Mouse (Mus musculus) olfactory bulb, adult 2 months (tissue): ENCODE measurements around the gene Cacna1d. TPM values are rescaled to one million over a fixed set of nuclear protein-coding genes. Genes with fewer than 3 reads are reported as not detected.

Experiments
- H3K27ac ChIP-seq: fragments of 200-500 bp; 2 replicates; pipeline ENCODE4 v1.5.1; 2012; ENCODE audit warnings: low read depth, low read length; ENCODE audit not compliant: insufficient read depth
- H3K4me1 ChIP-seq: fragments of 200-500 bp; 2 replicates; pipeline ENCODE4 v1.6.1; 2012; ENCODE audit warnings: low read length; ENCODE audit not compliant: control insufficient read depth, insufficient read depth
- H3K4me3 ChIP-seq: fragments of 200-500 bp; 2 replicates; pipeline ENCODE4 v1.5.1; 2012; ENCODE audit warnings: mild to moderate bottlenecking, low read depth, low read length, moderate library complexity; ENCODE audit not compliant: insufficient read depth
- CTCF ChIP-seq: fragments of 200-500 bp; IDR thresholded peaks from 2 replicates; pipeline ENCODE4 v1.5.1; 2012; ENCODE audit warnings: low read depth, mild to moderate bottlenecking, low read length, moderate library complexity; ENCODE audit not compliant: insufficient read depth
- POLR2A ChIP-seq: fragments of 200-500 bp; IDR thresholded peaks from 2 replicates; pipeline ENCODE4 v1.6.1; 2012; ENCODE audit warnings: mild to moderate bottlenecking, low read depth, low read length, moderate library complexity; ENCODE audit not compliant: insufficient read depth
- WGBS: fragments of 180-500 bp; shearing (Covaris S2); methylation state at CpG from one replicate; pipeline ENCODE4 v1.1.7; 2018; 5-methylcytosine and 5-hydroxymethylcytosine counted together
- polyA plus RNA-seq: library from polyadenylated mRNA; stranded (reverse); fragments of >200 nt; gene quantifications from 2 replicates; pipeline ENCODE4 v1.2.4, GENCODE M21; 2012; ENCODE audit warnings: low replicate concordance; ENCODE audit not compliant: missing spikeins, insufficient read depth, insufficient read length

The Cacna1d gene
- polyA plus RNA-seq, 1 experiment = 140 TPM

DNA sequence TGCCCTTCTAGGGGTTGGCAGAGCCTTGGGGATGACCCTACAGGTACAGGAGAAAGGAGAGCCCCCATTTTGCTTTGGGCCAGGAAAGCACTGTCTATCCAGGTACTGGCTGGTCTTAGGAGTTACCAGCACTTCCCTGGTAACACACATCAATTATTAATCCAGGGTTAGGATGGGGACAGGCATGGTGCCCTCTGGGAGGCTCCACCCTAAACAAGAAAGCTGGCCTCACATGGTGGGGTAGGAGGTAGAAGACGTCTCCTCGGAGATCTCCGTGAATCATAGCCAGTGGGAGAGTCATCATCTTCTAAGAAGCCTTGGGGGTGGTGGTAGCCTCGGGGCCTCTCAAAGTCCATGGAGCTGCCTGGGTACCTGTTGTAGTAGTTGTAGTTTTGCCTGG is 444.3 kb downstream of the Cacna1d start:
- Histone ChIP-seq H3K4me3 (no peak overlapping the region), H3K27ac (no peak overlapping the region), H3K4me1 (peaks cover 7% of the 10 kb centered on the region; the same call in 1 of the 2 replicates)
- 44% methylated on average over 4 of the region's 4 CpGs for WGBS
- no peak for TF ChIP-seq POLR2A
- TF ChIP-seq CTCF = no peak

- TF ChIP-seq CTCF (no peak), POLR2A (no peak)
- Histone ChIP-seq H3K4me1 (peaks cover 7% of the 10 kb centered on the region; the same call in 1 of the 2 replicates), H3K4me3 (no peak overlapping the region), H3K27ac (no peak overlapping the region)
- WGBS = 86% methylated on average over 8 of the region's 8 CpGs
These were observed 445.5 kb downstream of the Cacna1d start for GRCm38 (mm10) chr14:30045704-30046220.

- H3K27ac ChIP-seq = no peak overlapping the region
- H3K4me3 ChIP-seq = no peak overlapping the region
- TF ChIP-seq CTCF (no peak), POLR2A (no peak)
- peaks cover 7% of the 10 kb centered on the region; the same call in 1 of the 2 replicates for H3K4me1 ChIP-seq
- WGBS = 87% methylated on average over 10 of the region's 10 CpGs
These were observed 446.0 kb downstream of the Cacna1d start for GRCm38 (mm10) chr14:30045239-30045638.

DNA sequence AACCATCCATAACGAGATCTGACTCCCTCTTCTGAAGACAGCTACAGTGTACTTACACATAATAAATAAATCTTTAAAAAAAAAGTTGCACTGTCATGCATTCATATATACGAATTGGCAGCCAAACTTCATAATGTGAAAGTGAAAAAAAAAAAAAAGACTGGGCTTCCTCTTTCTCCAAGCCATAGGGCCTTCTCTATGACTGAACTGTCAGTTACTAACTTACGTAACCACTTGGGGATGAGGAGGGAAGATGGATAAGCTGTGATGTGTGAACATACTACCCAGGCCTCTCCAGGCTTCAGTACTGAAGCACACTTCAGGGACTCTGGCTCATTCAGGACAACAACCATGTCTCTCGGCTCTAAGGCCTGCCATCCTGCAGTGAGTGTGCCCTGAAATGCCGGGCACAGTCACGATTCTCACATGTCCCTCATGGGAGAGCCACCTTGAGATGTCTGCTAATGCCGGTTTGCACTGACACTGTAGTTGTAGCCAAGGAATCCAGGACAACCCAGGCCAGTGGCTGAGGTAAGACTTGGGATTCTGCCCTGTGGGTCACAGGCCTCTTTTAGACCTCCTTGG is 447.8 kb downstream of the Cacna1d start:
- Histone ChIP-seq H3K27ac (no peak overlapping the region), H3K4me3 (no peak overlapping the region), H3K4me1 (peaks cover 7% of the 10 kb centered on the region; the same call in 1 of the 2 replicates)
- TF ChIP-seq POLR2A = no peak
- TF ChIP-seq CTCF = no peak
- 79% methylated on average over 7 of the region's 7 CpGs for whole genome bisulfite sequencing

- TF ChIP-seq POLR2A = no peak
- no peak for TF ChIP-seq CTCF
- WGBS = 69% methylated on average over 9 of the region's 9 CpGs
- Histone ChIP-seq H3K4me1 (peaks cover 2% of the 10 kb centered on the region; the same call in 1 of the 2 replicates), H3K4me3 (no peak overlapping the region), H3K27ac (no peak overlapping the region)
These were observed 449.4 kb downstream of the Cacna1d start for GRCm38 (mm10) chr14:30041836-30042235.

GRCm38 (mm10) chr14:30039413-30039812 is 451.8 kb downstream of the Cacna1d start:
- no peak for TF ChIP-seq CTCF
- TF ChIP-seq POLR2A = no peak
- 84% methylated on average over 4 of the region's 4 CpGs for WGBS

DNA sequence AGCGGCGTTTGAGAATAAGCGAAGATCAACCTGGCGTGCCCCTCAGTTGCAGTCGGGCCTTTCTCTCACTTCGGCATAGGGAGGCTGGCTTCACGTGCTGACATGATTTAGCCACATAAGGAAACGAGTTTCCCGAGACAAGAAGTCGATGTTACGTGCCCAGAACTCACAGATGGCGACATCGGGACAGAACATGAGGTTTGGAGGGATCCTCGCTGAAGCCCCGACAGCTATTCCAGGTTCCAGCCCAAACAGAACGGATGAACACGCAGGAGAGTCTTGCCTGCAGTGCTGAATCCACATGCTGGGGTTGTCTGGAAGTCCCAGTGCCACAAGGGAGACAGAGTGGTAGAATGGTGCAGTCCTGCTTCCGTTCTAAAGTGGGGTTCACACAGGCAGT is 452.8 kb downstream of the Cacna1d start:
- H3K4me1 ChIP-seq = no peaks in the 10 kb centered on the region
- 89% methylated on average over 18 of the region's 18 CpGs for WGBS
- no peak for TF ChIP-seq CTCF
- no peak for TF ChIP-seq POLR2A
- no peak overlapping the region for H3K4me3 ChIP-seq
- H3K27ac ChIP-seq = no peak overlapping the region

More at GRCm38 (mm10) chr14:30039413-30039812, 451.8 kb downstream of the Cacna1d start:
- Histone ChIP-seq H3K4me3 (no peak overlapping the region), H3K27ac (no peak overlapping the region), H3K4me1 (no peaks in the 10 kb centered on the region)

GRCm38 (mm10) chr14:30033405-30033804 is 457.9 kb downstream of the Cacna1d start:
- Histone ChIP-seq H3K4me1 (no peaks in the 10 kb centered on the region), H3K27ac (no peak overlapping the region), H3K4me3 (no peak overlapping the region)
- TF ChIP-seq CTCF (no peak), POLR2A (no peak)
- 67% methylated on average over 8 of the region's 8 CpGs for WGBS

GRCm38 (mm10) chr14:30027378-30027777 is 463.9 kb downstream of the Cacna1d start:
- Histone ChIP-seq H3K4me1 (no peaks in the 10 kb centered on the region), H3K4me3 (no peak overlapping the region), H3K27ac (no peak overlapping the region)
- no peak for TF ChIP-seq POLR2A
- TF ChIP-seq CTCF = no peak
- WGBS = 41% methylated on average over 2 of the region's 2 CpGs

- Histone ChIP-seq H3K27ac (no peak overlapping the region), H3K4me1 (no peaks in the 10 kb centered on the region), H3K4me3 (no peak overlapping the region)
- WGBS = 41% methylated on average over 7 of the region's 7 CpGs
- TF ChIP-seq POLR2A = no peak
- no peak for TF ChIP-seq CTCF
These were observed 466.9 kb downstream of the Cacna1d start for GRCm38 (mm10) chr14:30024387-30024786.
